Mouse (Mus musculus) brain, embryonic 14.5 days (tissue): Measurements from ENCODE around the gene Tspan32.

Experiments used
- CTCF ChIP-seq: fragments of 200-500 bp; IDR thresholded peaks from 2 replicates; pipeline ENCODE4 v1.5.1; 2012; ENCODE audit warnings: inconsistent platforms, mild to moderate bottlenecking, moderate library complexity, borderline replicate concordance; ENCODE audit not compliant: insufficient read depth, insufficient read length; ENCODE audit errors: extremely low read depth
- POLR2A ChIP-seq: fragments of 200-500 bp; IDR thresholded peaks from 2 replicates; pipeline ENCODE4 v1.6.1; 2012; ENCODE audit warnings: mild to moderate bottlenecking, inconsistent platforms, borderline replicate concordance; ENCODE audit not compliant: poor library complexity, insufficient read depth, insufficient read length, severe bottlenecking; ENCODE audit errors: extremely low read depth

- TF ChIP-seq CTCF (no peak), POLR2A (no peak)
These were observed 1.4 kb downstream of the Tspan32 start for GRCm38 (mm10) chr7:143006097-143006755.
